Mouse (Mus musculus): Measurements from ENCODE around the gene Eps8.
"Not testable (repeated sequence)": the region's sequence is repeated elsewhere in the genome, so short reads cannot be mapped to it uniquely, and the experiment has no call there.

The Eps8 gene

GRCm38 (mm10) chr6:137469541-137469940 is 185.1 kb downstream of the Eps8 start:
- DNase-seq, result no peak

- DNase-seq, result peak; percentile 69
These were observed 187.0 kb downstream of the Eps8 start for GRCm38 (mm10) chr6:137467696-137468095.

GRCm38 (mm10) chr6:137466256-137466655 is 188.4 kb downstream of the Eps8 start:
- no peak for DNase-seq

GRCm38 (mm10) chr6:137465253-137465652 is 189.4 kb downstream of the Eps8 start:
- peak; percentile 75 for DNase-seq

GRCm38 (mm10) chr6:137463771-137464170 is 190.9 kb downstream of the Eps8 start:
- no peak for DNase-seq

GRCm38 (mm10) chr6:137458136-137458535 is 196.5 kb downstream of the Eps8 start:
- DNase-seq, result no peak

GRCm38 (mm10) chr6:137457210-137457609 is 197.5 kb downstream of the Eps8 start:
- DNase-seq, result no peak

- no peak for DNase-seq
These were observed 198.6 kb downstream of the Eps8 start for GRCm38 (mm10) chr6:137456064-137456463.

- peak; percentile 67 for DNase-seq
These were observed 199.1 kb downstream of the Eps8 start for GRCm38 (mm10) chr6:137455537-137456041.

- DNase-seq, result not testable (repeated sequence)
These were observed 208.6 kb downstream of the Eps8 start for GRCm38 (mm10) chr6:137446116-137446515.

- no peak for DNase-seq
These were observed 211.6 kb downstream of the Eps8 start for GRCm38 (mm10) chr6:137443089-137443488.

GRCm38 (mm10) chr6:137440559-137441486 is 213.9 kb downstream of the Eps8 start:
- no peak for DNase-seq

GRCm38 (mm10) chr6:137437902-137438580 is 216.6 kb downstream of the Eps8 start:
- DNase-seq, result peak; percentile 19

- no peak for DNase-seq
These were observed 217.2 kb downstream of the Eps8 start for GRCm38 (mm10) chr6:137437486-137437885.

- DNase-seq, result no peak
These were observed 221.0 kb downstream of the Eps8 start for GRCm38 (mm10) chr6:137433521-137434137.

All from kidney, adult 9 months (tissue).